Mouse (Mus musculus) heart, embryonic 14.5 days (tissue): ENCODE results near the gene Ctnna3. TPM values are rescaled to one million over a fixed set of nuclear protein-coding genes. Genes with fewer than 3 reads are reported as not detected.

ENCODE experiments used
- ATAC-seq: fragments of 200-750 bp; cut with Nextera tagmentation; 2 replicates; pipeline ENCODE4 v1.8.0; 2017; ENCODE audit warnings: low read depth, moderate TSS enrichment; ENCODE audit not compliant: insufficient number of reproducible peaks, insufficient read depth, low FRiP score
- H3K27ac ChIP-seq, 2 experiments: fragments of 200-500 bp in 1 of 2; fragments of 300-500 bp in 1 of 2; sonication (generic) in 1 of 2; replicated peaks in 1 of 2; 2 replicates each; pipeline ENCODE4 v1.5.1; 2012 to 2014; ENCODE audit warnings: low read depth in 2 of 2, low read length in 2 of 2, control low read depth in 1 of 2, mild to moderate bottlenecking in 1 of 2, mixed read lengths in 1 of 2; ENCODE audit not compliant: control insufficient read depth in 1 of 2, insufficient read depth in 1 of 2
- H3K27me3 ChIP-seq: fragments of 300-500 bp; sonication (generic); 2 replicates; pipeline ENCODE4 v1.6.1; 2014; ENCODE audit warnings: mild to moderate bottlenecking, low read length, control low read depth; ENCODE audit not compliant: control insufficient read depth, insufficient read depth
- H3K36me3 ChIP-seq: fragments of 300-500 bp; sonication (generic); 2 replicates; pipeline ENCODE4 v1.6.1; 2014; ENCODE audit warnings: mild to moderate bottlenecking, control low read depth, low read length, mixed read lengths; ENCODE audit not compliant: control insufficient read depth, insufficient read depth
- H3K4me1 ChIP-seq, 2 experiments: fragments of 200-500 bp in 1 of 2; fragments of 300-500 bp in 1 of 2; sonication (generic) in 1 of 2; 2 replicates each; pipeline ENCODE4 v1.6.1; 2012 to 2014; ENCODE audit warnings: low read length in 2 of 2, control low read depth in 1 of 2, mixed read lengths in 1 of 2; ENCODE audit not compliant: control insufficient read depth in 2 of 2, insufficient read depth in 2 of 2
- H3K4me2 ChIP-seq: fragments of 300-500 bp; sonication (generic); 2 replicates; pipeline ENCODE4 v1.6.1; 2014; ENCODE audit warnings: mild to moderate bottlenecking, low read length
- H3K4me3 ChIP-seq, 2 experiments: fragments of 200-500 bp in 1 of 2; fragments of 300-500 bp in 1 of 2; sonication (generic) in 1 of 2; 2 replicates each; pipeline ENCODE4 v1.5.1; 2012 to 2014; ENCODE audit warnings: low read length in 2 of 2, mild to moderate bottlenecking in 2 of 2, control low read depth in 1 of 2, low read depth in 1 of 2, moderate library complexity in 1 of 2; ENCODE audit not compliant: control insufficient read depth in 1 of 2, insufficient read depth in 1 of 2
- H3K9ac ChIP-seq: fragments of 300-500 bp; sonication (generic); 2 replicates; pipeline ENCODE4 v1.6.1; 2014; ENCODE audit warnings: mild to moderate bottlenecking, low read length
- H3K9me3 ChIP-seq: fragments of 300-500 bp; sonication (generic); 2 replicates; pipeline ENCODE4 v1.6.1; 2016; ENCODE audit warnings: low read length, control low read depth; ENCODE audit not compliant: control insufficient read depth
- WGBS: fragments of 180-500 bp; shearing (Covaris S2); extraction: QIAGEN DNeasy Blood & Tissue Kit; methylation state at CpG from one replicate; pipeline ENCODE4 v1.1.7; 2014; 5-methylcytosine and 5-hydroxymethylcytosine counted together
- polyA plus RNA-seq: library from polyadenylated mRNA; unstranded; fragments of >200 nt; fragmentation: Nextera tagmentation; extraction: Ambion mirVana; gene quantifications from 2 replicates; pipeline ENCODE4 v1.2.1, GENCODE M21; 2014

Gene Ctnna3
- polyA plus RNA-seq, 1 experiment from 2014 or later: 29.4 TPM

DNA sequence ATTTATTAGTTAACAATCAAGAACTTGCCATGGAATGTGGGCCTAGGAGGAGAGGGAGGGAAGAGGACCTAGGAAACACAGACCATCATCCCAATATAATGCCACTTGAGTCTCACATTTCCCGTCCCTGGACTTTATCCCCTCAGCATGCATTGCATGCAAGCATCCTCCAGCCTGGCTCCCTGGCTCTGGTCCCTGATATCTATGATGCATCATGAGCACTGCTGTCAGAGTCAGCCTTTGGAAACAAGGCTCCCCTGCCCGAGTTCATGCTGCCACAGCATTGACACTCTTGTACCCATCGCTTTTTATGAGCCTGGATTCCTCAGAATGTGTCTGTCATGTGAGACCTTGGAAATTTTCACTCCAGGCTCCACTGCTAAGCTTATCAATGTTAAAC is 703.6 kb downstream of the Ctnna3 start:
- Histone ChIP-seq H3K4me1 (peaks cover 0 to 6% of the 10 kb centered on the region in 2 experiments; a peak in 2 of 4 replicates), H3K4me3 (no peak overlapping the region), H3K27me3 (no peaks in the 10 kb centered on the region), H3K9ac (no peak overlapping the region), H3K9me3 (no peaks in the 10 kb centered on the region), H3K27ac (no peak overlapping the region), H3K36me3 (no peaks in the 10 kb centered on the region), H3K4me2 (no peak overlapping the region)
- 58% methylated on average over 3 of the region's 3 CpGs for WGBS
- ATAC-seq: no peak

DNA sequence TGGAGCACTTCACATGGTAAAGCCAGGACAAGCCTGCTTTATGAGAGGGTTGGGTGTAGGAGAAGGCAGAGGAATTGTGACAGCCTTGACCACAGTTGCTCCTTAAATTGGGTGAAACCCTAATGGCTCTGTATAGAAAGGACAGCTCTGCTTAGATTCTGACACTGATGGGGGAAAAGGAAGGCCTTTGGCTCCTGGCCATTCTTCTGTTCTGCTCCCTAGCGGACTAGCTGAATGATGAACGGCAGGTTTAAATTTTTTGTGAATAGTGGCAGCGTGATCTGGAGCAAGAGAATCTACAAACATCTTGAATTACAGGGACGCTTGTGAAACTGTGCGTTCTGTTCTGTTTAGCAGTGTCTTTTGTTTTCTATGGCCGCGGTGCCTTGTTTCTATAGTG is 705.6 kb downstream of the Ctnna3 start:
- no peaks in the 10 kb centered on the region for H3K27me3 ChIP-seq
- no peak overlapping the region for H3K27ac ChIP-seq
- peaks cover 0 to 6% of the 10 kb centered on the region in 2 experiments; a peak in 2 of 4 replicates for H3K4me1 ChIP-seq
- no peak overlapping the region for H3K4me3 ChIP-seq
- WGBS: 80% methylated on average over 7 of the region's 7 CpGs
- no peak overlapping the region for H3K9ac ChIP-seq
- H3K36me3 ChIP-seq: no peaks in the 10 kb centered on the region
- H3K4me2 ChIP-seq: no peak overlapping the region
- no peaks in the 10 kb centered on the region for H3K9me3 ChIP-seq
- no peak for ATAC-seq

- WGBS: 82% methylated on average over 3 of the region's 3 CpGs
- Histone ChIP-seq H3K27ac (no peak overlapping the region), H3K27me3 (no peaks in the 10 kb centered on the region), H3K4me1 (no peaks in the 10 kb centered on the region), H3K9me3 (no peaks in the 10 kb centered on the region), H3K9ac (no peak overlapping the region), H3K36me3 (no peaks in the 10 kb centered on the region), H3K4me3 (no peak overlapping the region), H3K4me2 (no peak overlapping the region)
- ATAC-seq: no peak
Observed at GRCm38 (mm10) chr10:64146511-64146910, 716.6 kb downstream of the Ctnna3 start.

DNA sequence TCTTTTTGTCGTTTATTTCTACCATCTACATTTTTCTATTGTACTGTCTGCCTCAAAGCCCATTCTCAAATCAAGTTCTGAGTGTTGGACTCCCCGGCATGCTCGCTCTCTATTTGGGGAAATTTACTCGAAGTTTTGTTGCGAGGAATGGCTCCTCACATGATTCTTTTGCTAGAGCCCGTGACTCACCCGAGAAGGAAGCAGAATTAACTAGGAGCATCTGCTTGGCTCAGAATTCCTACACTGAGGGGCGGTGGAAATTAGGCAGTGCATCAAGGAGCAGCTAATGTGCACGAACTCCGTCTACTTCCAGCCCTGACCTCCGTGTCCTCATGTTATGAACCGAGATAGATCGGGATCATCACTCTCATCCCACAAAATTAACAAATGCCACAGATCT is 751.8 kb downstream of the Ctnna3 start:
- Histone ChIP-seq H3K4me1 (no peaks in the 10 kb centered on the region), H3K9me3 (no peaks in the 10 kb centered on the region), H3K36me3 (no peaks in the 10 kb centered on the region), H3K4me2 (no peak overlapping the region), H3K4me3 (no peak overlapping the region), H3K9ac (no peak overlapping the region), H3K27ac (no peak overlapping the region), H3K27me3 (no peaks in the 10 kb centered on the region)
- ATAC-seq: no peak
- 90% methylated on average over 13 of the region's 13 CpGs for WGBS

DNA sequence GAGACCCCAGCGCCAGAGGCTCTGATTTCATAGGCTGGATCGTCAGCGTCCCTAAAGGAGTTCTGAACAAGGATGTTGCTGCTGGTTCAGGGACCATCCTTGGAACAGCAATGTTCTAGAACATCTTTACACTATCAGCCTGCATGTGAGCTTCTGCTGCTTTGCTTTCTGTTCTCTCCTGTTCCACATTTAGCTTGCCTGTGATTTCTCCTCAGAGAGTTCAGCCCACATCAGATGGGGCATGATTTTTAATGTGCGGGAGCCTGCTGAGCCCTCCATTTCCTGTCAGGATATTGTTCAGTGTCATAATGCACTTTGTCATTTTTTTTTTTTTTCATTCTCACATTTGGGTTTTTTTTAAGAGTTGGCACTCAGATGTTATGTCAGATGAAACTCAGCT is 752.8 kb downstream of the Ctnna3 start:
- Histone ChIP-seq H3K36me3 (no peaks in the 10 kb centered on the region), H3K9me3 (no peaks in the 10 kb centered on the region), H3K4me3 (no peak overlapping the region), H3K9ac (no peak overlapping the region), H3K27me3 (no peaks in the 10 kb centered on the region), H3K27ac (no peak overlapping the region), H3K4me1 (no peaks in the 10 kb centered on the region), H3K4me2 (no peak overlapping the region)
- ATAC-seq: no peak
- WGBS: 85% methylated on average over 4 of the region's 4 CpGs

DNA sequence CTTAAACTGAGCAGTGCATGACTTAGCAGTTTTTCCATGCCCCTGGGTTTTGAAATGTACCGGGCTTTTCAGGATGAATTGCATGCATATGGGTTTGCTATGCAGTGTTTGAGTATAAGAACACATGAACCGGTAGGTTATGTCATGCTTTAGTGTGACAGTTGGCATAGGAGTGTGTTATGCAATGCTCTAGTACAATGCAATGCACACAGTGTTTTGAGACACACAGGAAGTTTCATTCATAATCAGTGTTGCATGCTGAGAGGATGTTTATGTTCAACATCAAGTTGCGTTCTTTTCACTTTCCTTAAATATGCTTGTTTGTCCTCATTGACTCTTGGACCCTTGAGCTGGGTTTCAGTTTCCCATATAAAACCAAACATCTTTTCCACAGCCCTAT is 758.1 kb downstream of the Ctnna3 start:
- no peaks in the 10 kb centered on the region for H3K4me1 ChIP-seq
- H3K9ac ChIP-seq: no peak overlapping the region
- no peak for ATAC-seq
- no peaks in the 10 kb centered on the region for H3K27me3 ChIP-seq
- 93% methylated on average over 3 of the region's 3 CpGs for WGBS
- H3K27ac ChIP-seq: no peak overlapping the region
- no peak overlapping the region for H3K4me3 ChIP-seq
- H3K9me3 ChIP-seq: no peaks in the 10 kb centered on the region
- H3K36me3 ChIP-seq: no peaks in the 10 kb centered on the region
- no peak overlapping the region for H3K4me2 ChIP-seq

DNA sequence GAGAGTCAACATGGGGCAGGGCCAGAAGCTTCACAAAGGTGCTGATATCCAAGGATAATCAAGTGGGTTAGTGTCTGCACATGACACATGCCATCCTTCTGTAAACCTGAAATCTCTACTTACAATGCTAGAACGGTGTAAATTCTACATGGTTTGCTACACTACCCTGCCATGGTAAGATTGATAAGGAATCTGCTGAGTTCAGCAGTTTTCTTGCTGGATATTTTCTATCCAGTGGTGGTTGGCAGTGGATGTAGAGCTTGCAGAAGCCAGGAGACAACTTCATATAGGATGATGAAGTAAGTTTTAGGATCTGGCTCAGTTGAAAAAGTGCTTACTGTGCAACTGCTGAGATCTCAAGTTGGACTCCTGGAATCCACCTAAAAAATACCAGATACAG is 767.7 kb downstream of the Ctnna3 start:
- Histone ChIP-seq H3K4me3 (no peak overlapping the region), H3K4me2 (no peak overlapping the region), H3K27ac (no peak overlapping the region), H3K36me3 (no peaks in the 10 kb centered on the region), H3K4me1 (no peaks in the 10 kb centered on the region), H3K9ac (no peak overlapping the region), H3K9me3 (no peaks in the 10 kb centered on the region), H3K27me3 (no peaks in the 10 kb centered on the region)
- no peak for ATAC-seq
- 92% methylated on average over 1 of the region's 1 CpGs for WGBS

DNA sequence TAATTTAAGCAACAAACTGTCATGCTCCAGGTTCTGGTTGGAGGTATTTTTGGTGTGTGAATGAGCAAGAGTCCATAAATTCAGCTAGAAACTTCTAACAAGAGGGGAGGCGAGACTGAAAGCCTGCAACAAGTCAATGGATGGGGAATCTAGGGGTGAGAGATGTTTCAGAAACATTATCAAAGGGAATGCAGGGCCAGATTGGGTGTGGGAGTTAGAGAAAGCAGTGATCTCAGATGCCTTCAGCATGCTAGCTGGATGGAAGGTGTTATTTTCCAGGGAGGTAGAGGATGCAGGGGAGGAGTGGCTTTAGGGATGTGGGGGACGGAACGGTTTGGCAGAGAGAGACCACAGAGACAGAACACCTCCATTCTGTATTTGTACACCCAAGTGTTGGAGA is 785.7 kb downstream of the Ctnna3 start:
- H3K36me3 ChIP-seq: no peaks in the 10 kb centered on the region
- H3K9me3 ChIP-seq: no peaks in the 10 kb centered on the region
- no peaks in the 10 kb centered on the region for H3K27me3 ChIP-seq
- ATAC-seq: no peak
- WGBS: 77% methylated on average over 3 of the region's 3 CpGs
- H3K4me1 ChIP-seq: no peaks in the 10 kb centered on the region
- H3K4me3 ChIP-seq: no peak overlapping the region
- H3K4me2 ChIP-seq: no peak overlapping the region
- no peak overlapping the region for H3K9ac ChIP-seq
- H3K27ac ChIP-seq: no peak overlapping the region
